Mouse (Mus musculus) megakaryocyte, adult 5-6 weeks (primary cell): ENCODE measurements at regions not wholly inside any gene's neighbourhood (a gene's known extent, or its start where the extent isn't known, plus 50 kb on each side); places are given as distances from the start of the nearest gene placed in this dataset.
A peak's percentile ranks its signal among the peaks of the same experiment; 100 is the strongest.

Source experiments
- ATAC-seq: 2 replicates; pipeline ENCODE4 v1.8.0; 2016; ENCODE audit warnings: mild to moderate bottlenecking, inconsistent platforms; ENCODE audit not compliant: poor library complexity, severe bottlenecking

DNA sequence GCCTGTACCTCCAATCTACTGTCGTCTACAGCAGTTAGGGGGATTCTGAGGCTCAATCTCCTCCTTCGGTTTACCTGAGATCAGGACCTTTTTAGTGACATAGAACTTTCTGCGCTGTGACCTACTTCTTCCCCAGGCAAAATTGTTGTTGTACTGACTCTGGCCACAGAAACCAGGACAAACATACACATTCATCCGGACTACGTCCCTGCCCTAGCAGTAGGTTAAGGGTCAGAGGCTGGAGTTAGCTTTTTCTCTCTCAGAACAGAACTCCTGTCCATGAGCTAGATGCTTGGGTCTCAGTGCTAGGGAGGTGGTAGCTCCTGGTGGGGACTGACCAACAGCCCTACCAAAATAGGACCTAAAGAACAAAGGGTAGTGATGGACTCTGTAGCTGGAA is 180.2 kb downstream of the Rybp start:
- ATAC-seq = no peak

DNA sequence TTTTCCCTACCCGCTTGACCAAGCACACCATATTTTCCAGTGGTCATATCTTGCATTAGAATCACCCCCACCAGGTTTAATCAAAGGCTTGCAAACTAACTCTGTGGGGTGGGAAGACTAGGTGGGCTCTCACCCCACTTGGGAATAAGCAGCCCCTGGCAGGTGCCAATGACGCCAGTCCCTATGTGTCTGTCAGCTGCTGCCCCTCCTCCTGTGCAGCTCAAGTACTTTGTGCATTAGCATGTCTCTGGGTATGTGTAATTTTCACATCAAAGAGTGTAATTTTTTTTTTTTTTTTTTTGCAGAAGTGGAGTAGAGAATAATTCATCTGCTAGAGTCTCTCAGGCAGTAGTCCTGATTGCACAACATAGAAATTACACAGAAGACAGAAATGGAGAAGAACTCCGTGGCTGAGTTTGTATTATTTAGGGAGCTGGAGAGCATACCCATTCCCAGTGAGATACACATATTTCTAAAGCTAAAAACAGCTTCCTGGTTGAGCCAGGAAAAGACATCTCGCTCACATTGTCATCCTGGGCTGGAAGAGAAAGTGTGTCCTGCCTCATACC is 186.6 kb downstream of the Rybp start:
- ATAC-seq = peak; percentile 75

DNA sequence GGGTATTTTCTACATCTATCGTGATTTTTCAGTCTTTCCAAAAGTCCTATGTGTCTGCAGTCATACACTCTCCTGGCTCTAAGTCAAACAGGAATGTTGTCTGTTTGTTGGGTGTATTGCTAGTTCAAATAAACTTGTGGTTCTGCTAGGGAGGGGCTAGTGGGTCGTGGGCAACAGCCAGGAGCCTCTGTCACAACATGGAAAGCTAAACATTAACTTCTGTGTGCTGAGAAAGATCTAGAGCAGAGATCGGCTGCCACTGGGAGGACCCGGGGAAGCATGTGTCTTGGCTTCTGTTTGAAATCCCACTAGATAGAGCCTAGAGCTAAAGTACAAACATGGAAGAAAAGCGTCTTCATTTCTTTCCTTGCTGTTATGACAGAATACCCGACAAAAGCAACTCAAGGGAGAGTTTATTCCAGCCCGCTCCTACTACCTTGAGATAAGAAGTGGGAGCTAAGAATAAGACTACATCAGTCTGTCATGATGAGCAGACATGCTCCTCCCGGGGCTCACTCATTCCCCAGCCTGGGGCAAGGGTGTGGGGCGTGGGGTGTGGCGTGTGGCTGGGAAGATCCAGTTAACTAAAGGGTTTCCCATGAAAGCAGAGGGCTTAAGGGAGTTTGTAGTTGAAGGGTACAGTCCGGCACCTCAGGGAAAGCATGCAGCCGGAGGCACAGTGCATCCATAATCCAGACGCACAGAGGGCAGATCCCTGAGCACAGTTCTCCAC is 190.7 kb downstream of the Rybp start:
- no peak for ATAC-seq

DNA sequence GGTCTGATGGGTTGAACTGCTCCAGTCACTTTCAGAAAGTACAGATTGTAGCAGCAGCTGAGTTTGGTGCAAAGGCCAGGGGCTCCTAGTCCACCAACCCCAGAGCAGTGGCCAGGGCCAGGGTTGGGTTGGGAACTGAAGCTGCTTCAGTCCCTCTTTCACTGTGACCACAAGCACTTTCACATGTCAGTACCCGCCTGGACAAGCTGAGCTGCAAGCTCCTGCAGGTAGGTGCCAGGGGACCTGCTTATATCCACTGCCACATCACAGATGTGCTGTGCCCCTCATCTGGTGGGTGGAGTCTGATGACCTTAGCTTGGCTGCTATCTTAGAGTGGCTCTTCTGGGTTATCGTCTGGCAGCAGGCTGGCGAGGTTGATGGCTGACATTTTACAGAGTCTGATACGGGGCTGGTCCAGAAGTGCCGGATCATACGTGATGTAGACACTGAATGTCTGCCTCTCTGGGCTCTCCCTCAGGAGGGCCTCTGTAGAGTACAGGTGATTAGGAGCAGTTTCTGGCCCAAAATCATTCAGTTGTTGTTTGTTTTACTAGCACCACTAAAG is 192.6 kb downstream of the Rybp start:
- ATAC-seq = no peak

DNA sequence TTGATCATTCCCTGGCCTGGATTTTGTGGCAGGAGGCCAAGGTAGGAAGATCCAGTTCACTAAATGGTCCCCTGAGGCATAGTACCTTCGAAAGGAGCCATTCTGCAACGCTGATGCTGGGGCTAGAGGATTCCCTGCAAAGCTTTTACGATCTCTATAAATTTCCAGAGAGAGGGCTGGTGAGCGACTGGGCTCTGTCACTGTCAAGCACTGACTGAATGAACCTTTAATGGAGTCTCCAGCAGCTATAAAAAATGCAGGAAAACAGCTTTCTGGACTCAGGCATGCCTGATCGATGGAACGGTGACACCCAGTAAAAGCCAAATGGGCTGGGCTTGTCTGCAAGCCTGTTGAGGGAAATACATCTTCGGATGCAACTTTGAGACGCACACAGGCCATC is 194.4 kb downstream of the Rybp start:
- no peak for ATAC-seq

DNA sequence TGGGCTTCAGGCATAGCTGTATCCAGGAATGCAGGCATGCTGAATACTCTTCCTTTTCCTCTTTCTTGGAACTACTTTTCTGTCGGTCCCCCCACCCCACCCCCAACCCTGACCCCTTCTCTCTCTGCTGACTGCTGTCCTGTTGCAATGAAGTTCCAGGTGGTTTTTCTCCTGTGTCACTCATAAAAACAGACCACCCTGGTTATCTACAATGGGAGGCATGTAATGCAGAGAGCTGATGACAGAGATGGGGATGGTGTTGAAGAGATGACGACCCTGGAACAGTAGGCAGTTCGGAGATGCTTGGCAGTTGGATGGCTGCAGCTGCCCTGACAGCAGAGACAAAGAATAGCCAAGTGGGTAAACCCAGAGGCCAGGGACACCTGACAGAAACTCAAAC is 195.5 kb downstream of the Rybp start:
- ATAC-seq = no peak

DNA sequence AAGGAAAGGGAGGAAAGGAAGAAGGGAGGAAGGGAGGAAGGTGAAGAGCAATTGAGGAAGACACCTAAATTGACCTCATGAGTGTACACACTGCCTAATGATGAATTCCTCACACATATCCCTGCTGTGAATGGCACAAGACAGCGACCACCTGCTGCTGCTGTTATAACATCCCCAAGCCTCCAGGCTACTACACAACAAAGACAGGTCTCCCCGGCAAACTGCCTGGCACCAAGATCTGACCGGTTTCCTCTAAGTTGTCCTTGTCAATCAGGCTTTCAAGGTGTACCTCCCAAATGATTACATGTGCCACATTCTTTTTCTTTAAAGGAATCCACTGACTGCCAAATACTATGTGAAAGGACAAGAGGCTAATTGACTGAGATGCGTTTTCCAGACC is 198.7 kb downstream of the Rybp start:
- ATAC-seq = no peak

DNA sequence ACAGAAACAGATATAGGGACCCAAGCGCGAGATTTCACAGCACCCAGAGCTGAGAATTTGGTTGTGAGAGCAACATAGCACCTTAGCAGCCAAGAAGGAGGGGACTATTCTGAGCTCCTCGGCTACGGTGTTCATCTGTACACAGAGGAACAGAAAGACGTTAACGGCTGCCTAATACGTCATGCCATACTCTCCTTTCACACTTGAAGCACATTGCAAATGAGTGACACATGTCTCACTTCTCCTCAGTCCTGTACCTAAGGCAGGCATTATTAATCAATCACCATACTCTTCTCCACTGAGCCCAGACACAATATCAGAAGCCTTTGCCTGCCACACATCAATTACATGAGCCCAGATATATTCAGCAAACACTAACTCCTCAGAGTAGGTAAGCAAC is 200.5 kb downstream of the Rybp start:
- no peak for ATAC-seq

DNA sequence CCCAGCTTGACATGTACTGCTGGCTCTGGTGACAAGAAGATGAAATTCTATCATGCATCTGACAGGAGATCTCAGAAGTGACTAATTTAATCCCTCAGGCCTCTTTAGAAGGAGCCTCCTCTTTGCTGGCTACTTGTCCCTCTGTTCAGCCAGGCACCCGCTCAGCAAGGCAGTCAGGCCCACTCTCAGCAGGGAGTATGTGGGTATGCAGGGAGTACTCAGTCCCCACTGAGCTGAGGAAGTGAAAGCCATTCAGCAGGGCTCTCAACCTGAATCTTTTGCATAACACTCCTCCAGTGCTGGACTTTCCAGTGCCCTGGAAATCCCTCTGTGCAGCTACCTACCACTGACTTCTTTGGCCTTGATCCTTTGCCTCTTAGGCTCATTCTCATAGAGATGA is 201.3 kb downstream of the Rybp start:
- ATAC-seq = peak; percentile 45

DNA sequence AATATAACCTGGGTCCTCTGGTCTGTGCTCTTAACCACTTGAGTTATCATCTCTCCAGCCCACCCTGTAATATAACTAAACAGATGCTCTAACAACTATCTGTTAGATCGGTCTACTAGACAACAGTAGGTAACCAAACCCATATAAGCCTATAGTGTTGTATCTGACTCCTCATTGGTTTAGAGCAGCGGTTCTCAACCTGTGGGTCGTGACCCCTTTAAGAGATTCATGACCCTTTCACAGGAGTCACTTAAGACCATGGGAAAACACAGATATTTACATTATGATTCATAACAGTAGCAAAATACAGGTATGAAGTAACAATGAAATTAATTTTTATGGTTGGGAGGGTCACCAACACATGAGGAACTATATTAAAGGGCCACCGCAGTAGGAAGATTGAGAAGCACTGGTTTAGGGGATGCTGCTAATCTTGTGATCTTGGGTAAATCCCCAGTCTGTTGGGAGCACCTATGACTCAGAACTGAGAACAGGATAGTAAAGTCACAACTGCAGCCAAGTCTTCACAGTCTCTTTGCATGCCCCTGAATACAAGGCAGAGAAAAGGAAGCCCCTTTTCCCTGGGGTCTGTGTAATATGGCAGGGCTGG is 203.3 kb downstream of the Rybp start:
- ATAC-seq = no peak

DNA sequence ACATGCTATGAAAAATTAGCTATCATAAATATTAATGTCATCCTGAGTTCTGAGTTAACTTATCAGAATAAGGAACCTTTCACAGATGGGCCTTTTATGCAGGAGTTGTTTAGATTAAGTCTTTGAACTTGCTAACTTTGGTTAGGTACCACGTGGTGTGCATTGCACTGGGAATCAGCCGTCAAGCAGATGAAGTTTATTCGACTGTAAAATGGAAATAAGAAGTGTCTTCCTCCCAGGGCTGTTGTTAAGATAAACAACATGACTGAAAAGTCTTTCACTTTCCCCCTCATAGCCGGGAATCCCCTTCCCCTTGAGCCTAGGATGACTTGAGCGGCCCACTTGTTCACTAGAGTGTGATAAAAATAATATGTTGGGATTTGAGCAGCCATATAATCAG is 204.2 kb downstream of the Rybp start:
- ATAC-seq = no peak

DNA sequence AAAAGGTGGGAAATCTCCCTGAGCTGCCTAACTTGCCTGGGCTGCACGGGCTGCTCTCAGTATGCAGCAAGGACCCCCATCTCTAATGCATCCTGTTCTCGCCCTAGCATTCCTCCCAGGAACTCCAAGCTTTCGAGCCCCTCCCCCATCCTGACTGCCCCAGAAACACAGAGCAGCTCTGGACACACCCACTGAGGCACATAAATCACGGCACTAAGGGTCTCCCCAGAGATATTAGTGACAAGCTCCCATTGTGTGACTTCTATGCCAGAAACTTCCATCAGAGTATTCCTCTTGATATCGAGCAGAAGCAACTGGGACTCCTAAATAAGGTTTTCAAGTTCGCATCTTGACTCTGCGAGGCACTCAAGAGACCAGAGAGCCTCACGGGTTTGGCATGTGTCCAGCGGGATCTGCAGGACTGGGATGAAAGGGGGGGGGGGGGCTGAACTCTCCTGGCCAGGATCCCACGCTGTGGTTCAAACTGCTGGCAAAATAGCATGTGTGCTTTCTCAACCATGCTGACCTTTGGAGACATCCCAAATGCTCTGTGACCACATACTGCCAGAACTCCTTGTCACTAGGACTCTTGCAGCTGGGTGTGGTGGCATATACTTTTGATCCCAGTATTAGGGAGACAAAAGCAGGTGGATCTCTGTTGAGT is 212.5 kb downstream of the Rybp start:
- ATAC-seq = no peak

DNA sequence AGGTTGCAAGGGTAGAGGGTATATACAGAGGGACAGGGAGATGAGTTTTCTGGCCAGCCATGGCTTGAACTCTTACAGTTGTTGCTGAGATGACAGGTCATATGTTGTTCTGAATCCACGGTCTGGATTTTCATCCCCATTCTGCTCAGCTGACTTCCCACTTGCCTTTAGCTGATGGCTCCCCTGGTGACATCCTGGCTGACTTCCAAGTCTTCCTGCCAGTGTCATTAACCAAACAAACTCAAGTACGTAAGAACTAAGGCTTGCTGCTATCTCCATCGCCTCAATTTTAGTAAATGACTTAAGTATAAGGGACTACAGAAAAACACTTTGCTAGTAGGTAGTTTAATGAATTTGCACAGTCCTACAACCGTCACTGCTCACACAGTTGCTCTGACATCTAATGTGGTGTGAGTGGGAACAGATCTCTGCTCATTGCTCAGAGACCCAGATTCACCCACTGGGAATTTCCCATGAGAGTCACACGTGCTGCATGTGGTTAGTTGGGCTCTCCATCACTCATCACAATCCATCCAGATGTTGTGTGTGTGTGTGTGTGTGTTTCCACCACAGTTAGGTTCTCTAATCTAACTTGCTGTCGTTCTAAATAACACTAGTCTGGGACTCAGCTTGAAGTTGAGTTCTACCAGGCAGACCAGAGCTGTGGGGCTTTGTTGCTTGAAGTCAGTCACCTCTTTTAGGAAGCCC is 214.9 kb downstream of the Rybp start:
- no peak for ATAC-seq

DNA sequence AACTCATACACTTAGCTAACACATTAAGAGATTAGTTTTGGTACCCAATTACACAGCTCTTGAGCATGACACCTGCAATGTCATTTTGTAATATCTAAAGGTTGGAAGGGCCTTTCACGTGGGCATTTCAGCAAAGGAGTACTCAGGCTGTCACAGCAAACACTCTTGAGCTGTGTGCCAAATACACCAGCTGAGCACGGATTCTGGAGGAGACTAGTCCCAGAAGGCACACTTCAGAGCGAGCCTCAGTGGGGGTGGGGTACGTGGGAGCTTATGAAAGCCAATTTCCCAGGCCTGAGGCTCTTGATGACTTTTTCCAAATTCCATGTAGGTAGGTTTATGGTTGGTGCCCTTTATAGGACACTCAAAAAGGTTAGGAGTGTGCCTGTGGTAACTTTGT is 218.1 kb downstream of the Rybp start:
- no peak for ATAC-seq

DNA sequence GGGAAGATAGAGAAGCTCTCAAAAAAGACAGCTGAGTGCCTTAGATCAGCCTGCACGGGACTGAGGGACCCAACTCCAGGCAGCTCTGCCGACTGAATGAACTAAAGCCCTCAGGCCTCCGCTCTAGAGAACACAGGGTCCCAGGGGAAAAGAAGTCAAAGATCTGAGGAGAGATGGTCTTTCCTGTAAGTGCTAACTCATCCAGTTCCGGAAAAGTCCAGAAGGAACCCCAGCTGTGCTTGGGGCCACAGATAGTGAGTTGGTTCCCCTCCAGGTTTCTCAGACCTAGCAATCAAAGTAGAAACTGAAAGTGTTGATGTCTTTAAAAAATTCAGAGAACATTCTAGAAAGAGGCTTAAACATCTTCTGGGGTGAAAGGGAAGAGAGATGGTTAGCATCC is 220.0 kb downstream of the Rybp start:
- ATAC-seq = no peak

DNA sequence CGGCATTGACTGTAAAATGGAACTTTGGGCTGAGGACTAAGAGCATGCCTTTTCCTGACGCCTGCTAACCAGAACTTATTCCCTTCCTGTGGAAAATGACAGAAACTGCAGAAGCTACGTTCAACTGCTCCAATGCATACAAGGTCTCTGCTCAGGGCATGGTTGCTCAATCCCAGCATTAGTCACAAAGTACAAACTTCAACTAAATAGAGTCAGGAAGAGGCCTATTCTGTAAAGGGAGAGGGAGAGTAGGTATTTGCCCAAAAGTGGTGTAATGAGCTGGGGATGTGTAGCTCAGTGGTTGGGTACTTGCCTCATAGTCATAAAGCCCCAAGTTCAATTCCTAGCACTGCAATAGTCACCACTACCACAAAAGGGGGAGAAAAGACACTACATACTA is 221.7 kb downstream of the Rybp start:
- no peak for ATAC-seq

DNA sequence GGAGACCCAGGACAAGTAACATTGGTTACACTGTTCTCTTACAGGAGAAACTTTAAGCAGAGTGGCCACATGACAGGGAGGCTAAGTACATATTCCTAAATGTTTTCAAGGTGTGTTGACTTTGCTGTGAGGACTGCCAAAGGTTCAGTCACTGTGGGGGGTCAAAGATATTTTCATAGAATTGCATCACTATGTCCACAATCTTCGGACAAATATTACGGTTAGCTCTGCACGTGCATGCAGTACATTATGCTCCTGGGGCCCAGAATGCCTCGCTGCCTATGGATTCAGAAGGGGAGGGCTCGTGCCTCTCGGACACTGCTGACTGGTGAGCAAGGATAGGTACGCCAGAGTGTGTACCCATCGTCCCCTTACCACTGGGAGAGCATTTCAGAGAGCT is 224.3 kb downstream of the Rybp start:
- ATAC-seq = no peak

DNA sequence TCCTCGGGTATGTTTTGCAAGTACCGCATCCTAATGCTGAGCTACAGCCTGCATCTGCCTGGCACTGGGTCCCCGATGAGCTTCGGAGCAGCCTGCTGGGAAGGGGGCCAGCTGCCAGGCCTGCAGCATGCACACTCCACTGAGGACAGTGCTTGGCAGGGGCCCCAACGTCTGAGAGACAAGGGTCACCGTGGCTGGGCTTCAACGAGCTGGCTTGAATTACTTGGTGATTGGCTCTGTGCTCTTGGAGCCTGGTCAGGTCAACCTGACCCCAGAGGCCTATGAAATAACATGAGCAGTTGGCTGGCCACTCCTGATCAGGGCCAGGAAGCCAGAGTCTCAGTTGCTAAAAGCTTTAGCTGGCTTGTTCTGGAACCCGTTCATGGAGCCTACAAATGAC is 227.5 kb downstream of the Rybp start:
- ATAC-seq = no peak

DNA sequence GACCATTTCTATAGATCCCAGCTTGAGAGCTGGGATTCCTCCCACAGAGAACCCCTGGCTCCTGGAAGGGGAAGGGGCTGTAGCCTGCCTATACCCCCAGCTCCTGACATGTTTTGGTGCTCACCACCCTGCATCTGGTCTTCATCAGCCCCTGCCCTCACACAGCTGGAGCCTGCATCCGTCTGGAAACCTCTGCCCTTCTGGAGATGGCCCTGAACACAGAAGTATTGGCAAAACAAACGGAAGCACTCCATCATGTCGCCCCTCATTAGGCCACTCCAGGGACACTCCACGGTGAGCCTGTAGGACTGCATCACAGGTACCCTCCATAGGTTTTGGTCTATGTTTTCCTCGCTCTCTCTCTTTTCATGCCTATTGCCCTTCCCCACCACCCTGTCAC is 231.3 kb downstream of the Rybp start:
- no peak for ATAC-seq

DNA sequence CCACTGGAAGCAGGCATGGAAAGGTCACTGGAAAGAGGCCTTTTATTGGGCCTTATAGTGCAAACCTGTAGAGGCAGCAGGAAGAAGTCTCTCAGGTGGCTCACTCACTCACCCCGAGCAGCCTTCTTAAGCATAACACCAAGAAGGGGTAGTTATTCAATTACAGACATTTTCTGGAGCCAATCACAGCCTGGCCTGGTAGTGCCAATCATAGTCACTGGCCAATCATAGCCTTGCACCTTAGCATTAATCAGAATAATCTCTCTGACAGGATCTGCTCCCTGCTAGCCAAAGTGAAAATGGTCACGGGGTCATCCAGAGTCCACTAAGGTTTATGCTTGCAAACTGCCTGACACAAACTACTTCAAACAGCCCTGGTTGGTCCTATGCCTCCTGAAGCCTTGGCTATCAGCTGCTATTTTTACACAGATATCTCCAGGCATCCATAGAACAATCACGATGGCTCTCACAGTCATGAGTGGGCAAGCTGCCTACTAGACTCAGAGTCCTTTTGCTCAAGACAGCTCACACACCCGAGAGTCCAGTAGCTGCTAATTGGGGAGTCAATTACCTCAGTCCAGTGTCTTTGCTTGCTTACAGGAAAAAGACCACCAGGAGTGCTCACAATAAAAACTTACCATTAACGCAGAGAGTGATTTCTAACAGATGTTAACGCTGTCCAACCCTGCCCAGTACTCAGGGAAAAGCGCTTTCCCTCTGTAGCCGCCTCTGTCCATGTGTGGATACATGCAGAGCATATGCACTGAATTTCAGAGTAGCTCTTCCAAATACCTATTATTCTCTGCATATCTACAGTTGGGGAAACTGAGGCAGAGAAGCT is 234.1 kb downstream of the Rybp start:
- ATAC-seq = no peak
